Mouse (Mus musculus): ENCODE data around the gene Senp6. TPM values are rescaled to one million over a fixed set of nuclear protein-coding genes. Genes with fewer than 3 reads are reported as not detected.

Senp6 gene
- polyA plus RNA-seq, 1 experiment, result 15.5 TPM

DNA sequence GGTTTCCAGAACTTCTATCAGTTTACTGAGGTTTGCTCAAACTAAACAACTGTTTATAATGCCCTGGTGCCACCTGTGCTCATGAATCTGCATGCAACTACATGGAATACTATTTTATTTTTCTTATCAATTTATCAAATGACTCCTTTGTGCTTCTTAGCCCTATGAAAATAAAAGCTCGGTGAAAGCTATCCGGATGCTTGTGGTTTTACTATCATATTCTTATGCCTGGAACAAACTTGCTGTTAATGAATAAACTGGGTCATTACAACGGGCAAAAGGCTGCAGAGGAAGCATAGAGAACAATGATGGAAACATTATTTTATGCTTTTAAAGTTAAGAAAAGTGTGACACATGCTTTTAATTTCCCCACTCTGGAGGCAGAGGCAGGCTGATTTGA is 3.3 kb downstream of the Senp6 start:
- Histone ChIP-seq H3K79me3 (ENCODE audit: low read depth) (peaks cover 72% of the 10 kb centered on the region), H3K4me3 (ENCODE audit: insufficient read depth, poor library complexity, severe bottlenecking) (no peak overlapping the region), H3K36me3 (ENCODE audit: control insufficient read depth, insufficient read depth) (no peaks in the 10 kb centered on the region), H3K27me3 (ENCODE audit: control insufficient read depth, insufficient read depth, insufficient read length) (no peaks in the 10 kb centered on the region), H3K79me2 (ENCODE audit: control insufficient read depth, insufficient read depth) (peaks cover 79% of the 10 kb centered on the region), H3ac (ENCODE audit: control insufficient read depth, insufficient read length, low read depth) (no peak overlapping the region)
- no peak for TF ChIP-seq MYOG (IDR thresholded peaks at IDR 0.05; ENCODE audit: control insufficient read depth, extremely low read depth, insufficient read length)
- TF ChIP-seq FOSL1 (IDR thresholded peaks at IDR 0.05; ENCODE audit: insufficient read depth, low read length, poor library complexity, severe bottlenecking), result no peak
- no peak for TF ChIP-seq MYOD1 (IDR thresholded peaks at IDR 0.05; ENCODE audit: control insufficient read depth, insufficient read length, low read depth)
- TF ChIP-seq MAX (IDR thresholded peaks at IDR 0.05), result no peak
- TF ChIP-seq CEBPB (IDR thresholded peaks at IDR 0.05; ENCODE audit: low read depth), result no peak
- no peak for TF ChIP-seq CTCF (IDR thresholded peaks at IDR 0.05; ENCODE audit: control insufficient read depth, insufficient read depth, insufficient read length)
- no peak for TF ChIP-seq USF1 (IDR thresholded peaks at IDR 0.05; ENCODE audit: low read depth)

DNA sequence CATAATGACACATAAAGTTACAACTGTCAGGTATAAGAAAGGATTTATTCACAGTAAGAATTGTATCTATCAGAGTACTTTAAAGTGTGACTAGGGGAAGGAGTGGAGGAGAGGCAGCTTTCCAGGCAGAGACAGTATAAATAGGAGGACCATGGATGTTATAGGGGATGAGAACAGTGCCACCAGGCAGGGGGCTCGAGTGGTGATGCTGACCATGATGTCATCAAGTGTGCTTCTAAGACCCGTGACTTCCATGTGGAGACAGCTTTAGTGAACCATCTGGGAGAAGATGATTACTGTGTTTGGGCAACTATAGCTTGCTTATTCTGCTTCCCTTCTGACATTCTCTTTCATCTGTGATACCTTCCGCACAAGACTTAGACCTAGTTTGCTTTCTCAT is 4.9 kb downstream of the Senp6 start:
- H3K27me3 ChIP-seq (ENCODE audit: control insufficient read depth, insufficient read depth, insufficient read length), result no peaks in the 10 kb centered on the region
- no peaks in the 10 kb centered on the region for H3K36me3 ChIP-seq (ENCODE audit: control insufficient read depth, insufficient read depth)
- H3ac ChIP-seq (ENCODE audit: control insufficient read depth, insufficient read length, low read depth), result no peak overlapping the region
- H3K79me3 ChIP-seq (ENCODE audit: low read depth), result peaks cover 86% of the 10 kb centered on the region
- TF ChIP-seq FOSL1 (IDR thresholded peaks at IDR 0.05; ENCODE audit: insufficient read depth, low read length, poor library complexity, severe bottlenecking) (no peak), CEBPB (IDR thresholded peaks at IDR 0.05; ENCODE audit: low read depth) (no peak), CTCF (IDR thresholded peaks at IDR 0.05; ENCODE audit: control insufficient read depth, insufficient read depth, insufficient read length) (no peak), USF1 (IDR thresholded peaks at IDR 0.05; ENCODE audit: low read depth) (no peak), MYOD1 (IDR thresholded peaks at IDR 0.05; ENCODE audit: control insufficient read depth, insufficient read length, low read depth) (no peak), MYOG (IDR thresholded peaks at IDR 0.05; ENCODE audit: control insufficient read depth, extremely low read depth, insufficient read length) (no peak), MAX (IDR thresholded peaks at IDR 0.05) (no peak)
- no peak overlapping the region for H3K4me3 ChIP-seq (ENCODE audit: insufficient read depth, poor library complexity, severe bottlenecking)
- H3K79me2 ChIP-seq (ENCODE audit: control insufficient read depth, insufficient read depth), result peaks cover 95% of the 10 kb centered on the region

- peaks cover 98% of the 10 kb centered on the region for H3K79me3 ChIP-seq (ENCODE audit: low read depth)
- H3K36me3 ChIP-seq (ENCODE audit: control insufficient read depth, insufficient read depth), result no peaks in the 10 kb centered on the region
- no peak overlapping the region for H3K4me3 ChIP-seq (ENCODE audit: insufficient read depth, poor library complexity, severe bottlenecking)
- H3K27me3 ChIP-seq (ENCODE audit: control insufficient read depth, insufficient read depth, insufficient read length), result no peaks in the 10 kb centered on the region
- H3ac ChIP-seq (ENCODE audit: control insufficient read depth, insufficient read length, low read depth), result no peak overlapping the region
- TF ChIP-seq USF1 (IDR thresholded peaks at IDR 0.05; ENCODE audit: low read depth), result no peak
- no peak for TF ChIP-seq CEBPB (IDR thresholded peaks at IDR 0.05; ENCODE audit: low read depth)
- TF ChIP-seq FOSL1 (IDR thresholded peaks at IDR 0.05; ENCODE audit: insufficient read depth, low read length, poor library complexity, severe bottlenecking), result no peak
- TF ChIP-seq MAX (IDR thresholded peaks at IDR 0.05), result no peak
- no peak for TF ChIP-seq MYOD1 (IDR thresholded peaks at IDR 0.05; ENCODE audit: control insufficient read depth, insufficient read length, low read depth)
- peaks cover 100% of the 10 kb centered on the region for H3K79me2 ChIP-seq (ENCODE audit: control insufficient read depth, insufficient read depth)
Observed at GRCm38 (mm10) chr9:80074067-80074466, 7.4 kb downstream of the Senp6 start.

DNA sequence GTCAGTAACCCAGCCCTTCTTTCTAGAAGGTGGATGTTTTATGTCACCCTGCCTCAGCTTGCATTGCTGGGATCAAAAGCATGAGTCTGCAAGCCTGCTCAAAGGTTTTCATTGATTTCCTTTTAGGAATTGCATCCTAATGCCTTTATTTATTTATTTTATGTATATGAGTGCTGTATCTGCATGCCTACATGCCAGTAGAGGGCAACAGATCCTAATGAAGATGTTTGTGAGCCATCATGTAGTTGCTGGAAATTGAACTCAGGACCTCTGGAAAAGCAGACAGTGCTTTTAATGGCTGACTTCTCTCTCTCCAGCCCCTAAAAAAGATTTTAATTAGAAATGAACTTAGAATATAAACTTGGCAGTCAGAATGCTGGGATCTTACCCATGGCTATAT is 8.2 kb downstream of the Senp6 start:
- Histone ChIP-seq H3K4me3 (ENCODE audit: insufficient read depth, poor library complexity, severe bottlenecking) (no peak overlapping the region), H3ac (ENCODE audit: control insufficient read depth, insufficient read length, low read depth) (no peak overlapping the region), H3K79me3 (ENCODE audit: low read depth) (peaks cover 98% of the 10 kb centered on the region), H3K36me3 (ENCODE audit: control insufficient read depth, insufficient read depth) (no peaks in the 10 kb centered on the region), H3K27me3 (ENCODE audit: control insufficient read depth, insufficient read depth, insufficient read length) (no peaks in the 10 kb centered on the region), H3K79me2 (ENCODE audit: control insufficient read depth, insufficient read depth) (peaks cover 100% of the 10 kb centered on the region)
- TF ChIP-seq CTCF (IDR thresholded peaks at IDR 0.05; ENCODE audit: control insufficient read depth, insufficient read depth, insufficient read length), result no peak
- no peak for TF ChIP-seq MYOG (IDR thresholded peaks at IDR 0.05; ENCODE audit: control insufficient read depth, extremely low read depth, insufficient read length)
- no peak for TF ChIP-seq CEBPB (IDR thresholded peaks at IDR 0.05; ENCODE audit: low read depth)
- TF ChIP-seq MYOD1 (IDR thresholded peaks at IDR 0.05; ENCODE audit: control insufficient read depth, insufficient read length, low read depth), result no peak
- TF ChIP-seq USF1 (IDR thresholded peaks at IDR 0.05; ENCODE audit: low read depth), result no peak
- TF ChIP-seq FOSL1 (IDR thresholded peaks at IDR 0.05; ENCODE audit: insufficient read depth, low read length, poor library complexity, severe bottlenecking), result no peak
- TF ChIP-seq MAX (IDR thresholded peaks at IDR 0.05), result no peak

DNA sequence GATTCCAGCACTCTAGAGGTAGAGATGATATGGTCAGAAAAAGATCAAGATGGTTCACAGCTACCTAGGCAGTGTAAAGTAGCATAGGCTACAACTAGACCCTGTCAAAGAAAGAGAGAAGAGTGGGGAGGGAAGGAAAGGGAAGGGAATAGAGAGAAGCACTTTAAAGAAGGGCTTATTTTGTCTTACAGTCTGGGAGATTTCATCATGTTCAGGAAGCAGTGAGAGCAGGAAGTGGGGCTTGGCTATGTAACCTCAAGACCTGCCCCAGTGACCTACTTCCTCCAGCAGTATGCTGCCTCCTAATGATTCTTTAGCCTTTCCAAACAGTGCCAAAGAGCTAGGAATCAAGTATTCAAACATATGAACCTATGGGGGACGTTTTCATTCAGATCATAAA is 14.2 kb downstream of the Senp6 start:
- Histone ChIP-seq H3ac (ENCODE audit: control insufficient read depth, insufficient read length, low read depth) (no peak overlapping the region), H3K79me2 (ENCODE audit: control insufficient read depth, insufficient read depth) (peaks cover 100% of the 10 kb centered on the region), H3K4me3 (ENCODE audit: insufficient read depth, poor library complexity, severe bottlenecking) (no peak overlapping the region), H3K79me3 (ENCODE audit: low read depth) (peaks cover 91% of the 10 kb centered on the region), H3K27me3 (ENCODE audit: control insufficient read depth, insufficient read depth, insufficient read length) (no peaks in the 10 kb centered on the region), H3K36me3 (ENCODE audit: control insufficient read depth, insufficient read depth) (no peaks in the 10 kb centered on the region)
- TF ChIP-seq CEBPB (IDR thresholded peaks at IDR 0.05; ENCODE audit: low read depth), result no peak

DNA sequence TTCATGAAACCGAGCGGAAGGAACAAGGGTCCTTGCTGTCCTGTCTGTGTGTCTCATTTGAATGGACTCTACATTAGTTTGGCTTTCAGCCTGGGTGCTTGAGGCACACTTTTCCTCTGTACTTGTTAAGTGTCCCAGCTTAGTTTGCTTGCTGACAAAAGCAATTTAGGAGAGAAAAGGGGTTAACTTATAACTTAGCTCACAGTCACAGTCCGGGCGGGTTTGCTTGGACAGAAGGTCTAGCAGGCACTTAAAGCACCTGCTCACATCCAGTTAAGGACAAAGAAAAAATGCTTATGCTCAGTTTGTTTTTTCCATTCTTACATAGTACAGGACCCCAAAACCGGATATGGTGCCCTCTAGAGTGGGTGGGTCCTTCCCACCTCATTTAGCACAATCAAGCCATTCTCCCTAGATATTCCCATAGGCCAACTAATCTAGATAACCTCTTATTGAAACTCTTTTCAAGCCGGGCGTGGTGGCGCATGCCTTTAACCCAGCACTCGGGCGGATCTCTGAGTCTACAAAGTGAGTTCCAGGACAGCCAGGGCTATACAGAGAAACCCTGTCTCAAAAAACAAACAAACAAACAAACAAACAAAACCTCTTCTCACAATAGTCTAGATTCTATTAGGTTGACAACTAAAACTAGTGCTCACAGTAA is 17.9 kb downstream of the Senp6 start:
- TF ChIP-seq MYOG (IDR thresholded peaks at IDR 0.05; ENCODE audit: control insufficient read depth, extremely low read depth, insufficient read length) (no peak), MYOD1 (IDR thresholded peaks at IDR 0.05; ENCODE audit: control insufficient read depth, insufficient read length, low read depth) (no peak), MAX (IDR thresholded peaks at IDR 0.05) (no peak), USF1 (IDR thresholded peaks at IDR 0.05; ENCODE audit: low read depth) (no peak), CTCF (IDR thresholded peaks at IDR 0.05; ENCODE audit: control insufficient read depth, insufficient read depth, insufficient read length) (no peak), FOSL1 (IDR thresholded peaks at IDR 0.05; ENCODE audit: insufficient read depth, low read length, poor library complexity, severe bottlenecking) (no peak), CEBPB (IDR thresholded peaks at IDR 0.05; ENCODE audit: low read depth) (no peak)
- H3K4me3 ChIP-seq (ENCODE audit: insufficient read depth, poor library complexity, severe bottlenecking), result no peak overlapping the region
- no peaks in the 10 kb centered on the region for H3K27me3 ChIP-seq (ENCODE audit: control insufficient read depth, insufficient read depth, insufficient read length)
- peaks cover 81% of the 10 kb centered on the region for H3K79me3 ChIP-seq (ENCODE audit: low read depth)
- peaks cover 3% of the 10 kb centered on the region for H3K36me3 ChIP-seq (ENCODE audit: control insufficient read depth, insufficient read depth)
- H3ac ChIP-seq (ENCODE audit: control insufficient read depth, insufficient read length, low read depth), result no peak overlapping the region
- H3K79me2 ChIP-seq (ENCODE audit: control insufficient read depth, insufficient read depth), result peaks cover 100% of the 10 kb centered on the region
